Mouse (Mus musculus) midbrain, embryonic 15.5 days (tissue): ENCODE data around the gene Svs2. TPM values are rescaled to one million over a fixed set of nuclear protein-coding genes. Genes with fewer than 3 reads are reported as not detected.

Experiments used
- ATAC-seq: fragments of 200-750 bp; cut with Nextera tagmentation; replicated peaks from 2 replicates; pipeline ENCODE4 v1.8.0; 2017; ENCODE audit warnings: moderate TSS enrichment
- H3K27ac ChIP-seq: fragments of 300-500 bp; sonication (generic); 2 replicates; pipeline ENCODE4 v1.5.1; 2015; ENCODE audit warnings: mild to moderate bottlenecking, inconsistent platforms
- H3K27me3 ChIP-seq: fragments of 300-500 bp; sonication (generic); replicated peaks from 2 replicates; pipeline ENCODE4 v1.6.1; 2015; ENCODE audit warnings: inconsistent platforms
- H3K36me3 ChIP-seq: fragments of 300-500 bp; sonication (generic); replicated peaks from 2 replicates; pipeline ENCODE4 v1.6.1; 2015; ENCODE audit warnings: inconsistent platforms
- H3K4me1 ChIP-seq: fragments of 300-500 bp; sonication (generic); 2 replicates; pipeline ENCODE4 v1.6.1; 2015; ENCODE audit warnings: inconsistent platforms
- H3K4me2 ChIP-seq: fragments of 300-500 bp; sonication (generic); 2 replicates; pipeline ENCODE4 v1.6.1; 2015; ENCODE audit warnings: inconsistent platforms, mild to moderate bottlenecking, moderate library complexity
- H3K4me3 ChIP-seq: fragments of 300-500 bp; sonication (generic); 2 replicates; pipeline ENCODE4 v1.5.1; 2015; ENCODE audit warnings: mild to moderate bottlenecking, inconsistent platforms
- H3K9ac ChIP-seq: fragments of 300-500 bp; sonication (generic); 2 replicates; pipeline ENCODE4 v1.6.1; 2015; ENCODE audit warnings: mild to moderate bottlenecking, inconsistent platforms
- H3K9me3 ChIP-seq: fragments of 300-500 bp; sonication (generic); 2 replicates; pipeline ENCODE4 v1.6.1; 2016; ENCODE audit warnings: inconsistent platforms
- WGBS: fragments of 180-500 bp; shearing (Covaris S2); methylation state at CpG from one replicate; pipeline ENCODE4 v1.1.7; 2015; ENCODE audit warnings: mixed read lengths; 5-methylcytosine and 5-hydroxymethylcytosine counted together
- polyA plus RNA-seq: library from polyadenylated mRNA; unstranded; fragments of >200 nt; fragmentation: Nextera tagmentation; extraction: Ambion mirVana; gene quantifications from 2 replicates; pipeline ENCODE4 v1.2.1, GENCODE M21; 2015

The Svs2 gene
- polyA plus RNA-seq, 1 experiment from 2014 or later = not detected

- H3K36me3 ChIP-seq = no peaks in the 10 kb centered on the region
- H3K4me2 ChIP-seq = no peak overlapping the region
- no peak for ATAC-seq
- no peak overlapping the region for H3K27ac ChIP-seq
- H3K4me1 ChIP-seq = no peaks in the 10 kb centered on the region
- no peak overlapping the region for H3K9ac ChIP-seq
- no peaks in the 10 kb centered on the region for H3K27me3 ChIP-seq
- 88% methylated on average over 5 of the region's 5 CpGs for WGBS
- H3K4me3 ChIP-seq = no peak overlapping the region
- no peaks in the 10 kb centered on the region for H3K9me3 ChIP-seq
Measured at GRCm38 (mm10) chr2:164195971-164196699, 42.1 kb downstream of the Svs2 start.

DNA sequence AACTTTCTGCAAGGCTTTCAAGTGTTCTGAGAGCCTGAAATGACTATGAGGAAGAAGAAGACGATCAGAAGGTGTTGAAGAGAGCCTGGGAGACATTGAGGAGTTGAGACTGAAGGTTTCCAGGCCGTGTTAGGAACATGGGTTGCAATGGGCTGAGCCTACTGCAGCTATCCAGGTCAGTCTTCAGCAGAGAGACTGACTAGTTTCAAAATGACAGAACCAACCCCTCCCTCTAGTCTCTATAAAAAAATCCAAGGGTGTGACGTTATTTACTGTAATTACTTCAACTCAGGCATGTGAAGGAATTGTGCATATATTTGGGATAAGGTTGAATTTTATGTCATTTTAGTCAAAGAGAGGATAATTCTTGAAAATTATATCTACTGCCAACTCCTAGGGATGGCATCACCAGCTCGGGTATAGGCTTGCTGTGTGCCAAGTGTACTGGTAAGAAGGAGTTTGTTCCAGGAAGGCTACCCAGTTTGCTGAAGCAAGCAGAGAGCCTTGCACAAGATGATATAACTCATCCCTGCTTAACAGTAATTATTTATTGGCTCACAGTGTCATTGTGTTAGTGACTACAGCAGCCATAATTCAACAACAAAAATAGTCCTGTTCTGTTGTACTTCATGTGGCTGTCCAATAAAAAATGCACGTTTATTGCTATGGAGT is 43.2 kb downstream of the Svs2 start:
- ATAC-seq = no peak
- Histone ChIP-seq H3K27me3 (no peaks in the 10 kb centered on the region), H3K4me1 (no peaks in the 10 kb centered on the region), H3K9ac (no peak overlapping the region), H3K9me3 (no peaks in the 10 kb centered on the region), H3K4me3 (no peak overlapping the region), H3K36me3 (no peaks in the 10 kb centered on the region), H3K27ac (no peak overlapping the region), H3K4me2 (no peak overlapping the region)
- 79% methylated on average over 5 of the region's 5 CpGs for whole genome bisulfite sequencing

GRCm38 (mm10) chr2:164192279-164192678 is 46.0 kb downstream of the Svs2 start:
- H3K4me1 ChIP-seq = no peaks in the 10 kb centered on the region
- no peak overlapping the region for H3K27ac ChIP-seq
- H3K4me2 ChIP-seq = no peak overlapping the region
- no peak overlapping the region for H3K4me3 ChIP-seq
- no peaks in the 10 kb centered on the region for H3K36me3 ChIP-seq
- no peaks in the 10 kb centered on the region for H3K9me3 ChIP-seq
- no peak for ATAC-seq
- H3K27me3 ChIP-seq = no peaks in the 10 kb centered on the region
- H3K9ac ChIP-seq = no peak overlapping the region

- H3K9ac ChIP-seq = no peak within 1 kb of the TSS
- H3K36me3 ChIP-seq = no peaks in the 10 kb centered on the region
- no peaks in the 10 kb centered on the region for H3K9me3 ChIP-seq
- no peaks in the 10 kb centered on the region for H3K27me3 ChIP-seq
- 89% methylated on average over 6 of the region's 6 CpGs for WGBS
- no peak within 1 kb of the TSS for H3K4me3 ChIP-seq
- H3K27ac ChIP-seq = no peak within 1 kb of the TSS
- no peak for ATAC-seq
- H3K4me1 ChIP-seq = no peaks in the 10 kb centered on the region
- no peak within 1 kb of the TSS for H3K4me2 ChIP-seq
Measured at GRCm38 (mm10) chr2:164190576-164190975, 47.7 kb downstream of the Svs2 start, which contains the start of gene Wfdc12. Gene Wfdc12, minus strand, starts transcription at chr2:164190608.

DNA sequence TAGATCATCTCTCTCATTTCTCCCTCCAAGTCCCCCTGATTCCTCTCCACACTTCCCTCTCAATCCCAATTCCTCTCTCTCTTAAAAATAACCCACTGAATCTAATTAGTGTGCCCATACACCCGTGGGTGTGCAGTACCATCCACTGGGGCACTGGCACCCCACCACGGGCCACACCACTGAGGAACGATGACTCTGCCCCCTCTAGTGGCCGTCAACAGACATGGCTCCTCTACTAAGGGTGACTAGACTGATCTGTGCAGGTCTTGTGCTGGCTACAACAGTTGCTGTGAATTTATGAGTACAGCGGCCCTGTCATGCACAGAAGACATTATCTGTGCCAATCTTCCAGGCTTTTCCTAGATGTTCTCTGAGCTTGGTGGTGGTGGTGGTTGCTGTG is 49.5 kb downstream of the Svs2 start:
- no peak overlapping the region for H3K9ac ChIP-seq
- H3K4me1 ChIP-seq = no peaks in the 10 kb centered on the region
- H3K4me3 ChIP-seq = no peak overlapping the region
- no peak for ATAC-seq
- no peaks in the 10 kb centered on the region for H3K36me3 ChIP-seq
- H3K27ac ChIP-seq = no peak overlapping the region
- no peaks in the 10 kb centered on the region for H3K27me3 ChIP-seq
- 31% methylated on average over 5 of the region's 5 CpGs for WGBS
- H3K9me3 ChIP-seq = no peaks in the 10 kb centered on the region
- H3K4me2 ChIP-seq = no peak overlapping the region

Other genes starting within 250 kb of the Svs2 start
- gene Ywhab, start 243.5 kb downstream of the Svs2 start, polyA plus RNA-seq = 481 and 500 TPM in 2 replicates
- gene Pabpc1l, start 213.0 kb downstream of the Svs2 start, polyA plus RNA-seq = 2.2 and 2.4 TPM in 2 replicates
- gene Stk4, start 168.1 kb downstream of the Svs2 start, polyA plus RNA-seq = 19.6 and 21.1 TPM in 2 replicates
- 52.9 and 53.4 TPM in 2 replicates for gene Tomm34, start 167.3 kb downstream of the Svs2 start, polyA plus RNA-seq
- 1.3 and 1.7 TPM in 2 replicates for gene Kcns1, start 67.4 kb downstream of the Svs2 start, polyA plus RNA-seq
- not detected in 2 replicates for gene Wfdc5, start 55.7 kb downstream of the Svs2 start, polyA plus RNA-seq
- gene Wfdc12, start 47.9 kb downstream of the Svs2 start, polyA plus RNA-seq = not detected in 2 replicates
- gene Wfdc15a, start 38.3 kb downstream of the Svs2 start, polyA plus RNA-seq = not detected in 2 replicates
- gene Wfdc15b, start 16.8 kb downstream of the Svs2 start, polyA plus RNA-seq = not detected in 2 replicates
- gene Svs3b, start 18.2 kb upstream of the Svs2 start, polyA plus RNA-seq = not detected in 2 replicates
- gene Svs4, start 40.0 kb upstream of the Svs2 start, polyA plus RNA-seq = not detected in 2 replicates
- not detected in 2 replicates for gene Svs3a, start 50.8 kb upstream of the Svs2 start, polyA plus RNA-seq
- gene Svs6, start 78.3 kb upstream of the Svs2 start, polyA plus RNA-seq = not detected in 2 replicates
- not detected in 2 replicates for gene Svs5, start 94.3 kb upstream of the Svs2 start, polyA plus RNA-seq
- not detected in 2 replicates for gene Slpi, start 150.6 kb upstream of the Svs2 start, polyA plus RNA-seq
- gene Rbpjl, start 164.7 kb upstream of the Svs2 start, polyA plus RNA-seq = 0.05 TPM in 1 of 2 replicates, not detected in the other
- 0.65 and 0.89 TPM in 2 replicates for gene Matn4, start 166.7 kb upstream of the Svs2 start, polyA plus RNA-seq
- 6.7 and 7.1 TPM in 2 replicates for gene Sdc4, start 205.4 kb upstream of the Svs2 start, polyA plus RNA-seq
- 87.9 and 90.5 TPM in 2 replicates for gene Sys1, start 218.5 kb upstream of the Svs2 start, polyA plus RNA-seq
- gene Gm20458, start 222.5 kb upstream of the Svs2 start, polyA plus RNA-seq = 2.4 and 3.5 TPM in 2 replicates
- gene Trp53tg5, start 235.3 kb upstream of the Svs2 start, polyA plus RNA-seq = not detected in 2 replicates
- gene Dbndd2, start 247.6 kb upstream of the Svs2 start, polyA plus RNA-seq = 19.2 and 19.5 TPM in 2 replicates